Mouse (Mus musculus) C2C12 (cell line): ENCODE data around the gene Erbb2.

ENCODE experiments used
- CTCF ChIP-seq: IDR thresholded peaks from one replicate; pipeline ENCODE4 v1.5.1; 2011; ENCODE audit not compliant: control insufficient read depth, insufficient read depth, insufficient read length
- USF1 ChIP-seq: IDR thresholded peaks from one replicate; pipeline ENCODE4 v1.6.1; 2011; ENCODE audit warnings: low read depth, mild to moderate bottlenecking, control low read depth, moderate library complexity

DNA sequence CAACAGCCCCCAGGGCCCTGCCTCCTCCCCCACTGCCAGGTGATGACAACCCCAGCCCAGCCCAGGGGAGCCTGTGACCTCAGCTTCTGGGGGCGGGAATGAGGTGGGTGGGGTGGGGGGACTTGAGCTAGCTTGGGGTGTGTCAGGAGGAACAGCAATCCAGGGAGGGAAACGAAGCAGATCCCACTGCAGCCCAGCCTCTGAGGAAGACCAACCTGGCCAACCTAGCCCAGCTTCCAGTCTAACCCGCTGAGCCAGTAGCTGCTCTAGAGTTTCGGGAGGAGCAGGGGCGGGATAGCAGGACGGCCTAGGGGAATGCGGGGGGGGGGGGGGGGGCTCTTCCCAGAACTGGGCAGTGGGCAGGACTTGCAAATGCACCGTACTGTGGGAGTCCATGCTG lies 20.2 kb upstream of the Erbb2 start:
- TF ChIP-seq CTCF (no peak), USF1 (no peak)
